Mouse (Mus musculus) fibroblast of lung, adult 2 months (primary cell): Measurements from ENCODE around the gene Aspm.

Experiments
- DNase-seq: peaks from one replicate; pipeline ENCODE4 v3.0.0-alpha.2; 2011; ENCODE audit warnings: low read depth

Aspm gene

DNA sequence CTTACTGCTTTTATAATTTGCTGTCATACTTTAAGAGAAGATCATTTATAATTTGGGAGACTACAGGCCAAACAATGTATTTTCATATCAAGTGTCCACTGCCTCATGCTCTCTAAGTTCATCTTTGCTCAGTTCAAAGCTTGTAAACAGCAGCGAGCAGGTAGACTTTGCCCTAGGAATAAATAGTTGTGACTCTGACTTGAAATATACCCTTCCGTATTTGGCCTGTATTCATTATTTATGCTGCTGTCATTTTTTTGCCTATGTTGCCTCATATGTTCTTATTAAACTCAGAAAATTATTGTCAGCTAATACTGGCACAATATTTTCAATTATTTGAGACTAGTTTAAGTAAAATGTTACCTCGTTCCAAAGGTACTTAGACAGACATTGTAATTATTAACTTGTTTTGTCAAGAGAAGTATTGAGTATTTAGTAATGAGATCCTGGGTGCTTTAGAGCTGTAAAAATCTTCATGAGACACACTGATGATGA is 46.7 kb downstream of the Aspm start, which contains the start of gene F13b:
Gene F13b, plus strand, starts transcription at position 445 of the 495 bp plus-strand sequence.
- no peak for DNase-seq

DNA sequence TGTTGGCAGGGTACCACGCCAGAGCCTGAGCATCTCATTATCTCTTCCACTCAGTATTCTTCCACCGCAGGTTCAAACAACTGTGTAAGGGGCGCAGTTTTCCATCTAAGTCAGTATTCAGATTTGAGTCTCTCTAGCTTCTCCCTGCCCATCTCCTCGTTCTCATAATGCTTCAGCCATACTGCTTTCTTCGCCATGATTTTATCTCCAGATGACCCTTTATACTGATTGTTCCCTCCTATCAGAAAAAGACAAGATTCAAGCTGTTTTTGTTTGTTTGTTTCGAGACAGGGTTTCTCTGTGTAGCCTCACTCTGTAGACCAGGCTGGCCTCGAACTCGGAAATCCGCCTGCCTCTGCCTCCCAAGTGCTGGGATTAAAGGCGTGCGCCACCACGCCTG is 60.0 kb downstream of the Aspm start:
- DNase-seq: no peak
